Mouse (Mus musculus) erythroblast, embryonic 14.5 days (primary cell): ENCODE data around the gene A330070K13Rik.

Experiments used
- GATA1 ChIP-seq: IDR thresholded peaks from 2 replicates; pipeline ENCODE4 v1.6.1; 2012; ENCODE audit warnings: low read length, inconsistent platforms, mixed read lengths
- TAL1 ChIP-seq: IDR thresholded peaks from 3 replicates; pipeline ENCODE4 v1.6.1; 2012; ENCODE audit warnings: low read length, inconsistent platforms, mixed read lengths

DNA sequence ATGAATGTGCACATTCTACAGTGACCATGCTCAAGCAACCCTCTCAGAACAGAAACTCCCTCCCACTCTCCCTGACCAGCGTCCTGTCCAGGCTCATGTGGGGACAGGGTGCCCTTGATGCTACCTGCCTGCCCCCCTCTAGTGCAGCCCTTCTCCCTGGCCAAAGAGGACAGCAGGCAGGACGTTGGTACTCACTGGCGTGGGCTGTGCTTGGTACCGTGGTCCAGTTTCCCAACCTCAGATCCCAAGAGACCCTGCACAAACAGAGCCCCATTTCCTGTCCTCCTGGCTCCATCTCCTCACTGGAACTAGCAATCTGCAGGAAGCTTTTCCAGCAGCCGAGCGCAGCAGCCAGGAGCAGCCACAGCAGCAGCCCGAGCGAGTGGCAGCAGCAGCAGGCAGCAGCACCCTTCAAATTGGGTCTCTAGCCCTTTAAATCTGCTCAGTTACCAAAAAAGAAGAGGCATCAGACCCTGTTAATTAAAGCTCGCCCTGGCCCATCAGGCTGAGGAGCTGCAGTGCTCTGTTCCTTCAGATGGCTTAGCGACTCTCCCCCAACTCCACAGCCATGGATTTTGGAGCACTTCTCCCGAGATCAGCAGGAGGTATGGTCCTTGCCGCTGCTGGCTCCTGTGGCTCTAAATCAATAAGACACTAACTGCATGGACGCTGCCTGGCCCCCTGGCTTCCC, at the start of gene A330070K13Rik:
- TF ChIP-seq GATA1 (no peak), TAL1 (no peak)
